Mouse (Mus musculus): ENCODE measurements around the gene Ltbp4. TPM values are rescaled to one million over a fixed set of nuclear protein-coding genes. Genes with fewer than 3 reads are reported as not detected.

Ltbp4 gene
- total RNA-seq, 2 experiments from 2014 or later: 54.5 to 54.8 TPM

- peak overlapping the region; percentile 95; the same call in 1 of the 2 replicates for H3K27ac ChIP-seq
- peak; percentile 75 for TF ChIP-seq CTCF (conservative IDR thresholded peaks at IDR 0.05)
- DNase-seq (ENCODE audit: low spot score in 2 of 2): no peak
- H3K4me3 ChIP-seq: no peak overlapping the region
Observed at GRCm38 (mm10) chr7:27255721-27256120, 81.8 kb downstream of the Ltbp4 start.

Other genes starting within 250 kb of the Ltbp4 start
- under 1 TPM in 1 of 2 experiments, not detected in 1; 0.41 TPM for gene Cyp2f2, start 217.8 kb downstream of the Ltbp4 start, total RNA-seq (2021)
- not detected for gene Cyp2t4, start 184.0 kb downstream of the Ltbp4 start, total RNA-seq (2021)
- 100 to 1,000 TPM in 1 of 2 experiments, 10 to 100 TPM in 1; 97.4 to 103 TPM for gene Egln2, start 170.9 kb downstream of the Ltbp4 start, total RNA-seq (2021)
- 10 to 100 TPM; 97.4 to 98.8 TPM for gene Rab4b, start 158.8 kb downstream of the Ltbp4 start, total RNA-seq (2021)
- gene Gm21983, start 156.6 kb downstream of the Ltbp4 start, total RNA-seq (2021): not detected
- 1 to 10 TPM; 2.2 to 2.7 TPM for gene Mia, start 156.5 kb downstream of the Ltbp4 start, total RNA-seq (2021)
- 10 to 100 TPM; 19.5 to 21.7 TPM for gene BC024978, start 141.9 kb downstream of the Ltbp4 start, total RNA-seq (2021)
- 10 to 100 TPM; 84.8 to 91.0 TPM for gene Snrpa, start 141.4 kb downstream of the Ltbp4 start, total RNA-seq (2021)
- gene Itpkc, start 109.0 kb downstream of the Ltbp4 start, total RNA-seq (2021): 1 to 10 TPM; 8.5 to 9.1 TPM
- 10 to 100 TPM; 36.1 to 37.9 TPM for gene Coq8b, start 104.7 kb downstream of the Ltbp4 start, total RNA-seq (2021)
- 100 to 1,000 TPM; 135 to 148 TPM for gene Numbl, start 79.3 kb downstream of the Ltbp4 start, total RNA-seq (2021)
- gene Shkbp1, start 18.3 kb upstream of the Ltbp4 start, total RNA-seq (2021): 10 to 100 TPM; 29.4 to 42.9 TPM
- gene Gm20479, start 19.7 kb upstream of the Ltbp4 start, total RNA-seq (2021): not detected
- gene Sptbn4, start 110.0 kb upstream of the Ltbp4 start, total RNA-seq (2021): 100 to 1,000 TPM; 147 TPM
- gene Blvrb, start 110.3 kb upstream of the Ltbp4 start, total RNA-seq (2021): 10 to 100 TPM; 17.5 to 18.1 TPM
- gene Sertad3, start 136.1 kb upstream of the Ltbp4 start, total RNA-seq (2021): 1 to 10 TPM; 3.3 to 3.8 TPM
- gene Sertad1, start 149.2 kb upstream of the Ltbp4 start, total RNA-seq (2021): 10 to 100 TPM in 1 of 2 experiments, 1 to 10 TPM in 1; 6.3 to 10.8 TPM
- under 1 TPM; 0.38 to 0.39 TPM for gene Prx, start 161.6 kb upstream of the Ltbp4 start, total RNA-seq (2021)
- gene Hipk4, start 185.6 kb upstream of the Ltbp4 start, total RNA-seq (2021): under 1 TPM in 1 of 2 experiments, not detected in 1; 0.15 TPM
- gene Pld3, start 215.5 kb upstream of the Ltbp4 start, total RNA-seq (2021): 100 to 1,000 TPM; 573 to 583 TPM
- gene 2310022A10Rik, start 215.5 kb upstream of the Ltbp4 start, total RNA-seq (2021): 10 to 100 TPM; 25.5 to 25.6 TPM